Mouse (Mus musculus): Measurements from ENCODE around the gene Ctag2.

The Ctag2 gene

GRCm38 (mm10) chrX:65047344-65047743 is at the start of gene Ctag2:
Gene Ctag2 (plus strand): TSS chrX:65047644.
- no peak for DNase-seq (ENCODE audit: low spot score in 2 of 2)

Data from frontal cortex, postnatal 25 days (tissue).